Mouse (Mus musculus) MEL (cell line): Measurements from ENCODE around the gene Olfr1368.

Experiments used
- HCFC1 ChIP-seq: IDR thresholded peaks from 2 replicates; pipeline ENCODE4 v1.6.1; 2012; ENCODE audit warnings: low read depth, mild to moderate bottlenecking, inconsistent platforms, low read length, improper control_type of control experiment, moderate library complexity
- MXI1 ChIP-seq: IDR thresholded peaks from 2 replicates; pipeline ENCODE4 v1.6.1; 2011; ENCODE audit warnings: mild to moderate bottlenecking, low read depth, low read length, improper control_type of control experiment
- TCF12 ChIP-seq: IDR thresholded peaks from 2 replicates; pipeline ENCODE4 v1.6.1; 2014; ENCODE audit warnings: low read depth, mild to moderate bottlenecking, inconsistent platforms, low read length, improper control_type of control experiment, moderate library complexity

- no peak for TF ChIP-seq HCFC1
- no peak for TF ChIP-seq TCF12
- TF ChIP-seq MXI1: no peak
Measured at GRCm38 (mm10) chr13:21145767-21146166, at the start of gene Olfr1368.
